Mouse (Mus musculus) layer of hippocampus, postnatal 14 days (tissue): ENCODE data around the gene Olfr1459. TPM values are rescaled to one million over a fixed set of nuclear protein-coding genes. Genes with fewer than 3 reads are reported as not detected.

Experiments used
- DNase-seq, 2 experiments: peaks; one replicate each; pipeline ENCODE4 v3.0.0; 2021 to 2022; ENCODE audit warnings: low spot score in 2 of 2, mixed read lengths in 1 of 2
- long read RNA-seq, 2 experiments: library from polyadenylated mRNA; stranded (forward); transcript quantifications; one replicate each; pipeline ENCODE4 v2.0.0; 2021
- total RNA-seq, 2 experiments: library from RNA; stranded (reverse); gene quantifications; 2 replicates each; pipeline ENCODE4 v1.2.3; 2021

Olfr1459 gene
- total RNA-seq: under 1 TPM; 0.09 to 0.10 TPM
- long read RNA-seq, experiment 1: 0 reads
- long read RNA-seq, experiment 2: 0 reads

DNA sequence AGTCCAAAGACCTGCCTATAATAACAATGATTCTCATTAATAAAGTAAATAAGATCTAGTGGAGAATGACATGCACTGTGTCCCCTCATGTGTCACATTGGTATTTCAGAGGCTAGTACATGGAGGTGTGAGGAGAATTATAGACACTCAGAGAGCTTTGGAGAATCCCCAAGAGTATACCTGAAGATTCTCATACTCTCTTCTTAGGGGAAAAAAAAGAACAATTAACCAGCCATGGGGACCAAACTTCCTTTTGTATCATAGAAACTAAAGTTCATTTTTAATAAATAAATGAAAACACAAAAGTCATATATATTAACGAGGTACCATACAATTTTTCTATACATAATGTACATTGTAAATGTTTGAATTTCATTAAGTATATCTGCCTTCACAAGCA is at the start of gene Olfr1459:
Gene Olfr1459, minus strand, starts transcription at position 101 of the 400 bp plus-strand sequence.
- DNase-seq: no peak

DNA sequence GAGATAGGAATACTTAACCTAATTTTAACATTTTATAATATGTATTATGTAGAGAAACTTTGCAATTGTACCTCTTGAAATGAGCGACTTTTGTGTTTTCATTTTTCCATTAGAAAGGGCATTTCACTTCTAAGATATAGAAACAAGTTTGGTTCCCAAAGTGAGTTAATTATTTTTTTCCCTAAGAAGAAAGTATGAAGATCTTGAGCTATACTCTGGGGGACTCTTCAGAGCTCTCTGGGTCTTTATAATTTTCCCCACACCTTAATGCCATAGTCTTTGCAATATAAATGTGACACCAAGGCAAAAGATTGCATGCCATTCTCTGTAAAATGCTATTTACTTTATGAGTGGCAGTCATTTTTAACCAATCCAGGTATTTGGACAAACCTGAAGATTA is 36.1 kb upstream of the Olfr1459 start, which contains the start of gene Olfr1462:
Gene Olfr1462, plus strand, starts transcription at position 301 of the 400 bp plus-strand sequence.
- DNase-seq: no peak

DNA sequence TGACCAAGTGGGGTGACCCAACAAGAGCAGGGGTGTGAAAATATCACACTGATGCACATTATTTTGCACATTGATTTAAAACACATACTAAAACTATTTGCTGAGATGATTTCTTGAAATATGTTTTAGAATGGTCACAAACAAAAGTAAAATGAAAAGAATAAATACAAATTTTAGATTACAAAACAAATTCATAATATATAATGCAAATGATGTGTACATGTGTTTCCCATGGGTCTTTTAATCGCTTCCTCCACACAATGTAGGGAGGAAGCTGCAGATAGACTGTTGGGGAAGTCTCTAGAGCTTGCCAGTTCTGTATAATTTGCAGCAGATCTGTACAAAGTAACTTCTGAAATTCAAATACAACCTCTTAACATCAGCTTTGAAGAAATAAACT is 13.4 kb upstream of the Olfr1459 start, which contains the start of gene Olfr1461:
Gene Olfr1461, plus strand, starts transcription at position 301 of the 400 bp plus-strand sequence.
- DNase-seq: no peak

DNA sequence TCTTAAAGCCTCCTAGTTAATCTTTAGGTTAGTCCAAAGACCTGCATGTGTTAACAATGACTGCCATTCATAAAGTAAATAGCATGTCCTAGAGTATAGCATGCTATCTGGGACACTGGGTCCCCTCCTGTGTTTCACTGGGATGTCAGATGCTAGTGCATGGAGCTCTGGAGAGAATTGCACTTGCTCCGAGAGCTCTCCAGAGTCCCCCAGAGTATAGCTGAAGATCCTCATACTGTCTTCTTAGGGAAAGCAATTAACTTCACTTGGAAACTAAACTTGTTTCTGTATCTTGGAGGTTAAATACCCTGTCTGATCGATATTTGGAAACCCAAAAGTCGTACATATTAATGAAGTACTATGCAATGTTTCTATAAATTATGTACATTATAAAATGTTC is 42.7 kb downstream of the Olfr1459 start, which contains the start of gene Olfr1458:
Gene Olfr1458, minus strand, starts transcription at position 101 of the 400 bp plus-strand sequence.
- DNase-seq: no peak

DNA sequence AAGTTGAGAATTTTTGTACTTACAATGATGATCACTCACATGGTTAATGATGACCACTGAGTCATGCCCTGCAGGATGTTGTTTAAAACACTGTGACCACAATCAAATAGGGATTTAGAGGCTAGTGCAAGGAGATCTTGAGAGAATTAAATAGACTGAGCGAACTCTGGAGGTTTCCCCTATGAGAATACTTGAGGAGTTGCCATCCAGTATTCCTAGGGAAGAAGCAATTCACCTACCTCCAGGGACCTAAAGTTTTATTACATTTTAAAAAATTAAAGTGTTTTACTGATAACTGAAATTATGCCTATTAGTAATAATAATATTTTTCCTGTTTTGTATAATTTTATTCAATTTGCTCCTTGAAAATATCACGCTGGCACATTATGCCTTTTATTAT is 51.6 kb downstream of the Olfr1459 start, which contains the start of gene Olfr1457:
Gene Olfr1457, minus strand, starts transcription at position 101 of the 400 bp plus-strand sequence.
- DNase-seq: no peak

DNA sequence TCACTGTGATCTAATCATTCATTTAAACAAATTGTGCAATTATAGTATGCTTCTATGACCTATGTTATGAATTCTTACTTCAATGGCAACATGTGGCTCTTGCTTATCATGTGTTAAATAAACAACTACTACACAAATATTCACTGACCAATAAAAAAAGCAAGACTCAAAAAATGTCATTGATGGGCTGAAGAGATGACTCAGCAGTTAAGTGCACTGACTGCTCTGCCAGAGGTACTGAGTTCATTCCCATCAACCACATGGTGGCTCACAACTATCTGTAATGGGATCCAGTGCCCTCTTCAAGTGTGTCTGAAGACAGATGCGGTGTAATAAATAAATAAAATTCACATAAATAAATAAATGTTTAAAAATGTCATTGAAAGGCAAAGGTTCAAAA is 55.4 kb downstream of the Olfr1459 start:
- no peak for DNase-seq

Other genes starting within 250 kb of the Olfr1459 start
- gene Olfr1447, start 245.8 kb downstream of the Olfr1459 start, total RNA-seq: not detected
- not detected for gene Olfr1448, start 225.1 kb downstream of the Olfr1459 start, total RNA-seq
- gene Olfr1449, start 218.7 kb downstream of the Olfr1459 start, total RNA-seq: not detected
- not detected for gene Olfr1450, start 199.3 kb downstream of the Olfr1459 start, total RNA-seq
- gene Olfr1451, start 154.5 kb downstream of the Olfr1459 start, total RNA-seq: not detected
- gene Olfr1453, start 121.2 kb downstream of the Olfr1459 start, total RNA-seq: not detected
- gene Olfr1454, start 88.9 kb downstream of the Olfr1459 start, total RNA-seq: not detected
- not detected for gene Olfr1457, start 51.7 kb downstream of the Olfr1459 start, total RNA-seq
- not detected for gene Olfr1458, start 42.8 kb downstream of the Olfr1459 start, total RNA-seq
- gene Olfr1461, start 13.5 kb upstream of the Olfr1459 start, total RNA-seq: not detected
- gene Olfr1462, start 36.2 kb upstream of the Olfr1459 start, total RNA-seq: not detected
- gene Olfr1463, start 81.8 kb upstream of the Olfr1459 start, total RNA-seq: not detected
- gene Olfr1465, start 166.0 kb upstream of the Olfr1459 start, total RNA-seq: not detected
- not detected for gene Olfr1466, start 189.3 kb upstream of the Olfr1459 start, total RNA-seq
- gene Olfr1467, start 212.7 kb upstream of the Olfr1459 start, total RNA-seq: not detected